Mouse (Mus musculus) hindbrain, embryonic 15.5 days (tissue): ENCODE results near the gene Mthfr. TPM values are rescaled to one million over a fixed set of nuclear protein-coding genes. Genes with fewer than 3 reads are reported as not detected.

Experiments
- ATAC-seq: fragments of 200-750 bp; cut with Nextera tagmentation; 2 replicates; pipeline ENCODE4 v1.8.0; 2017; ENCODE audit warnings: low read depth, moderate number of reproducible peaks, moderate TSS enrichment; ENCODE audit not compliant: low FRiP score
- H3K27ac ChIP-seq: fragments of 300-500 bp; sonication (generic); replicated peaks from 2 replicates; pipeline ENCODE4 v1.5.1; 2015; ENCODE audit warnings: mild to moderate bottlenecking, inconsistent platforms
- H3K27me3 ChIP-seq: fragments of 300-500 bp; sonication (generic); 2 replicates; pipeline ENCODE4 v1.6.1; 2015; ENCODE audit warnings: control low read depth, inconsistent platforms
- H3K36me3 ChIP-seq: fragments of 300-500 bp; sonication (generic); 2 replicates; pipeline ENCODE4 v1.6.1; 2015; ENCODE audit warnings: control low read depth, inconsistent platforms
- H3K4me1 ChIP-seq: fragments of 300-500 bp; sonication (generic); replicated peaks from 2 replicates; pipeline ENCODE4 v1.6.1; 2015; ENCODE audit warnings: control low read depth, inconsistent platforms
- H3K4me2 ChIP-seq: fragments of 300-500 bp; sonication (generic); 2 replicates; pipeline ENCODE4 v1.6.1; 2015; ENCODE audit warnings: moderate library complexity, mild to moderate bottlenecking, inconsistent platforms
- H3K4me3 ChIP-seq: fragments of 300-500 bp; sonication (generic); 2 replicates; pipeline ENCODE4 v1.5.1; 2015; ENCODE audit warnings: mild to moderate bottlenecking, inconsistent platforms
- H3K9ac ChIP-seq: fragments of 300-500 bp; sonication (generic); 2 replicates; pipeline ENCODE4 v1.6.1; 2015; ENCODE audit warnings: inconsistent platforms
- H3K9me3 ChIP-seq: fragments of 300-500 bp; sonication (generic); 2 replicates; pipeline ENCODE4 v1.6.1; 2016; ENCODE audit warnings: control low read depth, inconsistent platforms
- WGBS: fragments of 180-500 bp; shearing (Covaris S2); methylation state at CpG from one replicate; pipeline ENCODE4 v1.1.7; 2015; 5-methylcytosine and 5-hydroxymethylcytosine counted together
- polyA plus RNA-seq: library from polyadenylated mRNA; unstranded; fragments of >200 nt; fragmentation: Nextera tagmentation; extraction: Ambion mirVana; gene quantifications from 2 replicates; pipeline ENCODE4 v1.2.1, GENCODE M21; 2015

The Mthfr gene
- polyA plus RNA-seq, 1 experiment from 2014 or later, result 18.0 TPM

- Histone ChIP-seq H3K36me3 (peaks cover 41% of the 10 kb centered on the region), H3K4me2 (no peak overlapping the region), H3K9ac (no peak overlapping the region), H3K9me3 (no peaks in the 10 kb centered on the region), H3K4me1 (no peaks in the 10 kb centered on the region), H3K27ac (no peak overlapping the region), H3K27me3 (no peaks in the 10 kb centered on the region), H3K4me3 (no peak overlapping the region)
- ATAC-seq, result no peak
- 71% methylated on average over 5 of the region's 5 CpGs for WGBS
Measured at GRCm38 (mm10) chr4:148057661-148058209, 18.9 kb downstream of the Mthfr start.

- H3K9ac ChIP-seq, result no peak overlapping the region
- H3K4me1 ChIP-seq, result no peaks in the 10 kb centered on the region
- ATAC-seq, result no peak
- no peak overlapping the region for H3K4me3 ChIP-seq
- H3K27ac ChIP-seq, result no peak overlapping the region
- no peaks in the 10 kb centered on the region for H3K9me3 ChIP-seq
- H3K4me2 ChIP-seq, result no peak overlapping the region
- WGBS, result 88% methylated on average over 9 of the region's 9 CpGs
- no peaks in the 10 kb centered on the region for H3K27me3 ChIP-seq
- H3K36me3 ChIP-seq, result peaks cover 35% of the 10 kb centered on the region
Measured at GRCm38 (mm10) chr4:148058218-148058819, 19.4 kb downstream of the Mthfr start.

GRCm38 (mm10) chr4:148058993-148059392, 20.1 kb downstream of the Mthfr start:
- WGBS, result 83% methylated on average over 6 of the region's 6 CpGs
- no peak for ATAC-seq
- no peaks in the 10 kb centered on the region for H3K4me1 ChIP-seq
- H3K27me3 ChIP-seq, result no peaks in the 10 kb centered on the region
- H3K9ac ChIP-seq, result no peak overlapping the region
- no peaks in the 10 kb centered on the region for H3K9me3 ChIP-seq
- no peak overlapping the region for H3K4me2 ChIP-seq
- H3K4me3 ChIP-seq, result no peak overlapping the region
- H3K27ac ChIP-seq, result no peak overlapping the region
- peaks cover 28% of the 10 kb centered on the region for H3K36me3 ChIP-seq

GRCm38 (mm10) chr4:148060120-148061085, 21.5 kb downstream of the Mthfr start:
- H3K27ac ChIP-seq, result no peak overlapping the region
- no peaks in the 10 kb centered on the region for H3K4me1 ChIP-seq
- no peaks in the 10 kb centered on the region for H3K27me3 ChIP-seq
- no peaks in the 10 kb centered on the region for H3K9me3 ChIP-seq
- peaks cover 21% of the 10 kb centered on the region for H3K36me3 ChIP-seq
- no peak overlapping the region for H3K4me3 ChIP-seq
- H3K9ac ChIP-seq, result no peak overlapping the region
- no peak for ATAC-seq
- no peak overlapping the region for H3K4me2 ChIP-seq
- 55% methylated on average over 13 of the region's 13 CpGs for WGBS

GRCm38 (mm10) chr4:148061086-148061480, 22.2 kb downstream of the Mthfr start:
- Histone ChIP-seq H3K36me3 (peaks cover 14% of the 10 kb centered on the region), H3K4me1 (no peaks in the 10 kb centered on the region), H3K9ac (no peak overlapping the region), H3K27me3 (no peaks in the 10 kb centered on the region), H3K9me3 (no peaks in the 10 kb centered on the region), H3K27ac (no peak overlapping the region), H3K4me2 (no peak overlapping the region), H3K4me3 (no peak overlapping the region)
- 89% methylated on average over 9 of the region's 9 CpGs for WGBS
- ATAC-seq, result no peak

GRCm38 (mm10) chr4:148065702-148066400, 27.0 kb downstream of the Mthfr start:
- ATAC-seq, result no peak
- WGBS, result 30% methylated on average over 6 of the region's 6 CpGs
- Histone ChIP-seq H3K4me1 (no peaks in the 10 kb centered on the region), H3K4me2 (no peak overlapping the region), H3K27me3 (no peaks in the 10 kb centered on the region), H3K36me3 (no peaks in the 10 kb centered on the region), H3K9ac (no peak overlapping the region), H3K27ac (no peak overlapping the region), H3K9me3 (no peaks in the 10 kb centered on the region), H3K4me3 (no peak overlapping the region)

GRCm38 (mm10) chr4:148066401-148066744, 27.5 kb downstream of the Mthfr start:
- H3K27ac ChIP-seq, result no peak overlapping the region

GRCm38 (mm10) chr4:148067346-148067745, 28.5 kb downstream of the Mthfr start:
- no peak overlapping the region for H3K27ac ChIP-seq
- no peaks in the 10 kb centered on the region for H3K27me3 ChIP-seq
- H3K36me3 ChIP-seq, result no peaks in the 10 kb centered on the region
- H3K4me2 ChIP-seq, result no peak overlapping the region
- no peaks in the 10 kb centered on the region for H3K4me1 ChIP-seq
- no peak for ATAC-seq
- H3K4me3 ChIP-seq, result no peak overlapping the region
- no peak overlapping the region for H3K9ac ChIP-seq
- H3K9me3 ChIP-seq, result no peaks in the 10 kb centered on the region
- 89% methylated on average over 8 of the region's 8 CpGs for WGBS

More at GRCm38 (mm10) chr4:148066401-148066744, 27.5 kb downstream of the Mthfr start:
- Histone ChIP-seq H3K4me3 (no peak overlapping the region), H3K27me3 (no peaks in the 10 kb centered on the region), H3K4me1 (no peaks in the 10 kb centered on the region), H3K4me2 (no peak overlapping the region), H3K9me3 (no peaks in the 10 kb centered on the region), H3K36me3 (no peaks in the 10 kb centered on the region), H3K9ac (no peak overlapping the region)
- 43% methylated on average over 9 of the region's 9 CpGs for WGBS
- no peak for ATAC-seq

- 86% methylated on average over 9 of the region's 9 CpGs for WGBS
- no peak overlapping the region for H3K4me2 ChIP-seq
- H3K27ac ChIP-seq, result no peak overlapping the region
- no peaks in the 10 kb centered on the region for H3K36me3 ChIP-seq
- no peaks in the 10 kb centered on the region for H3K27me3 ChIP-seq
- H3K4me3 ChIP-seq, result no peak overlapping the region
- H3K9ac ChIP-seq, result no peak overlapping the region
- no peaks in the 10 kb centered on the region for H3K9me3 ChIP-seq
- no peak for ATAC-seq
- no peaks in the 10 kb centered on the region; the same call in 1 of the 2 replicates for H3K4me1 ChIP-seq
Measured at GRCm38 (mm10) chr4:148069602-148070218, 30.8 kb downstream of the Mthfr start.

GRCm38 (mm10) chr4:148071508-148071907, 32.6 kb downstream of the Mthfr start:
- H3K36me3 ChIP-seq, result no peaks in the 10 kb centered on the region
- H3K9me3 ChIP-seq, result no peaks in the 10 kb centered on the region
- no peak overlapping the region for H3K4me3 ChIP-seq
- no peak overlapping the region for H3K27ac ChIP-seq
- ATAC-seq, result peak; percentile 19; the same call in 1 of the 2 replicates
- 63% methylated on average over 5 of the region's 5 CpGs for WGBS
- H3K4me2 ChIP-seq, result no peak overlapping the region
- no peaks in the 10 kb centered on the region; the same call in 1 of the 2 replicates for H3K4me1 ChIP-seq
- no peaks in the 10 kb centered on the region for H3K27me3 ChIP-seq
- no peak overlapping the region for H3K9ac ChIP-seq

- Histone ChIP-seq H3K4me2 (peak overlapping the region; percentile 55), H3K4me3 (peak overlapping the region; percentile 28), H3K27ac (no peak overlapping the region), H3K4me1 (no peaks in the 10 kb centered on the region; the same call in 1 of the 2 replicates), H3K27me3 (no peaks in the 10 kb centered on the region), H3K9me3 (no peaks in the 10 kb centered on the region), H3K9ac (no peak overlapping the region), H3K36me3 (no peaks in the 10 kb centered on the region)
- 50% methylated on average over 17 of the region's 17 CpGs for WGBS
- ATAC-seq, result peak; percentile 35; the same call in 1 of the 2 replicates
Measured at GRCm38 (mm10) chr4:148074521-148075189, 35.8 kb downstream of the Mthfr start.
